Mouse (Mus musculus): Measurements from ENCODE around the gene Ceacam19. TPM values are rescaled to one million over a fixed set of nuclear protein-coding genes. Genes with fewer than 3 reads are reported as not detected.

The Ceacam19 gene
- total and polyA plus RNA-seq, 3 experiments = 0.05 TPM; not detected in 2

DNA sequence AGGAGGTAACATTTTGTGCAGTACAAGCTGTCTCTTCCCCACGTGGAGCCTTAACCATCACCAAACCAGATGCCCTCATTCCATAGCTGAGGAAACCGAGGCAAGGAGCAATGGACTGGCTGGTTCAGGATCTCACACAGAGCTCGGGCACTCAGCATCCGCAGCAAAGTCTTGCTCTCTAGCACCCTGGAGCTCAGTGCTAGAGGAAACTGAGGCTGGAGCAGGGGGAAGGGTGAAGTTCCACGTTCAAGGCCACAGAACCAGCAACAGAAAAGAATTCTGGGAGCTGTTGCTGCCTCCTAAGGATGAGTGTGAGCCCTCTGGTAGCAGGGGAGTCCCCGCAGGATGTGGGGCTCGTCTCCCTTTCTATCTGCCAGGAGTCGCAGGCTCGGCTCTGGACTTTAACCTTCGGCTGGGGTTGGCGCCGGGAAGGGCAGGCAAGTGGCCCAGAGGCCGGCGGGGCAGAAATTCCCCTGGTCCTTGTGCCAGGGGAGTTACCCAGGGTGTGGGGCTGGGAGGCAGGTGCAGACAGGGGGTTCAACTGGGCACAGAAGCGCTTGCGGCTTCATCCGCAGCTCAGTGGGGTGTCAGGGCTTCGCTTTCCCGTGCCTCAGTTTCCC, 44.8 kb downstream of the Ceacam19 start:
- Histone ChIP-seq H3K9me3 (replicated peaks) (no peaks in the 10 kb centered on the region), H3K36me3 (replicated peaks) (no peaks in the 10 kb centered on the region), H3K4me1 (ENCODE audit: insufficient read depth, low read depth, low read length) (no peaks in the 10 kb centered on the region), H3K4me3 (ENCODE audit: low read depth, low read length) (no peak overlapping the region), H3K27me3 (ENCODE audit: insufficient read depth, low read length) (peaks cover 14% of the 10 kb centered on the region; the same call in 1 of the 2 replicates)
- ATAC-seq (ENCODE audit: extremely low read depth, insufficient number of reproducible peaks, low FRiP score, poor library complexity, severe bottlenecking) = no peak
- TF ChIP-seq GATA2 (IDR thresholded peaks at IDR 0.05; ENCODE audit: borderline replicate concordance, low read depth, low read length) (no peak), POLR2AphosphoS5 (IDR thresholded peaks at IDR 0.05; ENCODE audit: insufficient replicate concordance, low read depth, low read length) (no peak), TAL1 (conservative IDR thresholded peaks at IDR 0.05; ENCODE audit: low read depth, low read length) (no peak)
- DNase-seq (ENCODE audit: low spot score) = no peak

DNA sequence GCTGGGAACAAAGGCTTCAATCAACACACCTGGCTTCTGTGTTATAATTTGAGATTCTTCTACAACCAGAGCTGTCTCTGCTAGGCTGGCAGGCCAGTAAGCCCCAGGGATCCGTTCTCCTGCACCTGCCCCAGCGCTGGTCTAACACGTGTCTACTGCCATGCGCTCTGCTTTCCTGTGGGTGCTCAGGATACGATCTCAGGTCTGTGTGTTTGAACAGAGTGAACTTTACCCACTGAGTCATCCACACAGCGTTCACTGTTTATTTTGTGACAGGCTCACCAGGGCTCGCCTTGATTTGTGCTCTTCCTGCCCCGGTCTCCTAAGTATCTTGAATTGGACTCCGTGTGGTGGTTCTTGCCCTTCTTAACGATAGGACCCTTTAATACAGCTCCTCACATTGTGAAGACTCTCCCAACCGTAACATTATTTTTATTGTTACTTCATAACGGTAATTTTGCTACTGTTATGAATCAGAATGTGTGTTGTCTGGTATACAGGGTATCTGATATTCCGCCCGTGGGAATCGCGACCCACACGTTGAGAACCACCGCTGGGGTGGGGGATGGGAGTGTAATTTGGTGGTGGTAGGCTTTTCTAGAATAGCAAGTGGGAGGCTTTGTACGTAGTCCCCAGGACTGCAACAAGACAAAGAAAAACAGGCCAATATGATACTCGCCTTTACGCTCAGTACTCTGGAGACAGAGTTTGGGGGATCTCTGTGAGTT, 45.9 kb downstream of the Ceacam19 start:
- ATAC-seq (ENCODE audit: extremely low read depth, insufficient number of reproducible peaks, low FRiP score, poor library complexity, severe bottlenecking) (no peak), DNase-seq (ENCODE audit: low spot score) (no peak)

DNA sequence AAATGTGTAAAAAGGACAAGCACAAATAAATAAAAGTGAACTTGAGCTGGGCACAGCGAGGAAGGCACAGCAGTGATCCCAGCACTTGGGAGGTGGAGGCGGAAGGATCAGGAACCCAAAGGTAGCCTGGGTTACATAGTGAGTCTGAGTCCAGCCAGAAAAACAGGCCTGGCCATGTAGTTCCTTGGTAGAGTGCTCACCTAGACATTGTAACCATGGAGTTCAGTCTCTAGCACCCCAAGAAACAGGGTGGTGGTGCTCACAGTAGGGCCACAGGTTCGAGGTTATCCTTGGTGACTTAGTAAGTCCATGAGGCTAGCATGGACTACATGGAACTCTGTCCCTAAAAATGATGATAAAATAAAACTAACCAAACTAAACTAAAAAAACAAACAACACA, 46.8 kb downstream of the Ceacam19 start:
- ATAC-seq (ENCODE audit: extremely low read depth, insufficient number of reproducible peaks, low FRiP score, poor library complexity, severe bottlenecking) = no peak

More for the DNA sequence above, 45.9 kb downstream of the Ceacam19 start:
- Histone ChIP-seq H3K4me3 (ENCODE audit: low read depth, low read length) (no peak overlapping the region), H3K27me3 (ENCODE audit: insufficient read depth, low read length) (peaks cover 11% of the 10 kb centered on the region; the same call in 1 of the 2 replicates), H3K9me3 (replicated peaks) (no peaks in the 10 kb centered on the region), H3K4me1 (ENCODE audit: insufficient read depth, low read depth, low read length) (no peaks in the 10 kb centered on the region), H3K36me3 (replicated peaks) (no peaks in the 10 kb centered on the region)
- TF ChIP-seq GATA1 (IDR thresholded peaks at IDR 0.05; ENCODE audit: borderline replicate concordance, low read length) = no peak
- TF ChIP-seq TAL1 (conservative IDR thresholded peaks at IDR 0.05; ENCODE audit: low read depth, low read length) = no peak
- TF ChIP-seq CTCF (IDR thresholded peaks at IDR 0.05; ENCODE audit: low read depth, low read length) = no peak
- TF ChIP-seq POLR2AphosphoS5 (IDR thresholded peaks at IDR 0.05; ENCODE audit: insufficient replicate concordance, low read depth, low read length) = no peak
- TF ChIP-seq GATA2 (IDR thresholded peaks at IDR 0.05; ENCODE audit: borderline replicate concordance, low read depth, low read length) = no peak

DNA sequence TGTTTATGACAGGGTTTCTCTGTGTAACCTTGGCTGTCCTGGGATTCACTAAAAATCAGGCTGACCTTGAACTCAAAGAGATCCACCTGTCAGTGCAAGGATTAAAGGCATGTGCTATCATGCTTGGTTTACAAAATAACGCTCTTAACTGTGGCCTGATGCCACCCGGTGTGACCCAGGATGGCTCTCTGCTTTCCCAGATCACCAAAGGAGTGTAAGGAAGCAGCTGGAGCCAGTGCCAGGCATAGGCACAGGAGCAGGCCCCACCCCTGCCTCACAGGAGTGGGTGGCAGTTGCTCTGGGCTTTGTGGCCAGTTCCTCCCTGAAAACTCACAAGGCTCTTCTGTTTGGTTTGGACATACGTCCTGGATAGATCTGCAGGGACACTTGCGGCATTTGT, 47.4 kb downstream of the Ceacam19 start:
- no peaks in the 10 kb centered on the region for H3K9me3 ChIP-seq (replicated peaks)
- no peak overlapping the region for H3K4me3 ChIP-seq (ENCODE audit: low read depth, low read length)
- peaks cover 11% of the 10 kb centered on the region; the same call in 1 of the 2 replicates for H3K27me3 ChIP-seq (ENCODE audit: insufficient read depth, low read length)
- DNase-seq (ENCODE audit: low spot score) (no peak), ATAC-seq (ENCODE audit: extremely low read depth, insufficient number of reproducible peaks, low FRiP score, poor library complexity, severe bottlenecking) (no peak)
- H3K4me1 ChIP-seq (ENCODE audit: insufficient read depth, low read depth, low read length) = no peaks in the 10 kb centered on the region
- TF ChIP-seq CTCF (IDR thresholded peaks at IDR 0.05; ENCODE audit: low read depth, low read length) (no peak), GATA2 (IDR thresholded peaks at IDR 0.05; ENCODE audit: borderline replicate concordance, low read depth, low read length) (no peak), POLR2AphosphoS5 (IDR thresholded peaks at IDR 0.05; ENCODE audit: insufficient replicate concordance, low read depth, low read length) (no peak), GATA1 (IDR thresholded peaks at IDR 0.05; ENCODE audit: borderline replicate concordance, low read length) (no peak), TAL1 (conservative IDR thresholded peaks at IDR 0.05; ENCODE audit: low read depth, low read length) (no peak)
- no peaks in the 10 kb centered on the region for H3K36me3 ChIP-seq (replicated peaks)

More for the DNA sequence above, 46.8 kb downstream of the Ceacam19 start:
- Histone ChIP-seq H3K4me1 (ENCODE audit: insufficient read depth, low read depth, low read length) (no peaks in the 10 kb centered on the region), H3K4me3 (ENCODE audit: low read depth, low read length) (no peak overlapping the region), H3K27me3 (ENCODE audit: insufficient read depth, low read length) (peaks cover 11% of the 10 kb centered on the region; the same call in 1 of the 2 replicates), H3K9me3 (replicated peaks) (no peaks in the 10 kb centered on the region), H3K36me3 (replicated peaks) (no peaks in the 10 kb centered on the region)
- DNase-seq (ENCODE audit: low spot score) = no peak
- TF ChIP-seq CTCF (IDR thresholded peaks at IDR 0.05; ENCODE audit: low read depth, low read length) (no peak), GATA1 (IDR thresholded peaks at IDR 0.05; ENCODE audit: borderline replicate concordance, low read length) (no peak), TAL1 (conservative IDR thresholded peaks at IDR 0.05; ENCODE audit: low read depth, low read length) (no peak), GATA2 (IDR thresholded peaks at IDR 0.05; ENCODE audit: borderline replicate concordance, low read depth, low read length) (no peak), POLR2AphosphoS5 (IDR thresholded peaks at IDR 0.05; ENCODE audit: insufficient replicate concordance, low read depth, low read length) (no peak)

DNA sequence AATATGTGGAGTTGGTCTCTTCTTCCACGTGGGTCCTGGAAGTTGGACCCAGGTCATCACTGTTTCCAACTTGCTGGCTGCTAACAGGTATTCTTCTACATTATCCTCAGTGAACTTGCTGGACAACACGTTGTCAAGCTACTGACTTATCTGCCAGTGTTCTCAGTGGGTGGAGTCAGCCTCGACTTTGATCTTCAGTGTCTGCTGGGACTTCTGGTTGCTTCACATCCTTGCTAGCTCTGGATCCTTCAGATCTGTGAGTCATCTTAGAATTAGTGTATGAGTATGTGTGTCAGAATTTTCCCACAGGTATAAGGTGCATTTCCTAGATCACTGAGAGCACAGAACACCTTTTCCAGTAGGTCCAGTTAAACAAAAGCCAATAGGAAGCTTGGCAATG, 50.9 kb downstream of the Ceacam19 start:
- DNase-seq (ENCODE audit: low spot score) = no peak
- H3K36me3 ChIP-seq (replicated peaks) = no peaks in the 10 kb centered on the region
- H3K27me3 ChIP-seq (ENCODE audit: insufficient read depth, low read length) = peaks cover 7% of the 10 kb centered on the region; the same call in 1 of the 2 replicates
- H3K4me3 ChIP-seq (ENCODE audit: low read depth, low read length) = no peak overlapping the region
- no peaks in the 10 kb centered on the region for H3K9me3 ChIP-seq (replicated peaks)
- no peak for ATAC-seq (ENCODE audit: extremely low read depth, insufficient number of reproducible peaks, low FRiP score, poor library complexity, severe bottlenecking)
- TF ChIP-seq TAL1 (conservative IDR thresholded peaks at IDR 0.05; ENCODE audit: low read depth, low read length) (no peak), GATA1 (IDR thresholded peaks at IDR 0.05; ENCODE audit: borderline replicate concordance, low read length) (no peak), CTCF (IDR thresholded peaks at IDR 0.05; ENCODE audit: low read depth, low read length) (no peak), GATA2 (IDR thresholded peaks at IDR 0.05; ENCODE audit: borderline replicate concordance, low read depth, low read length) (no peak)
- no peaks in the 10 kb centered on the region for H3K4me1 ChIP-seq (ENCODE audit: insufficient read depth, low read depth, low read length)

DNA sequence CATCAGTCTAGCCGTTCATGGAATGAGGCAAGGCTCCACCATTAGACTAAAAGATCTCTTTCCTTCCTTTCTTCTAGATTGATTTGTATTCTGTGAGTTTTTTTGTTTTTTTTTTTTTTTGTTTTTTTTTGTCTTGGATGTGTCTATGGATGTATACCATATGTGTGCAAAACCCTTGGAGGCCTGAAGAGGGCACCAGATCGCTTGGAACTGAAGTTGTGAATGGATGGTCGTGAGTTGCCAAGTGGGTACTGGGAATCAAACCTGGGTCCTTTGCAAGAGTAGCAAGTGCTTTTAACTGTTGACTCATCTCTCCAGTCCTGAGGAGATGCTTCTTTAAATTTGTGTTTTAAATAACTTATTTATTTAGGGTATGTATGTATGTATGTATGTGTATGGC, 53.7 kb downstream of the Ceacam19 start:
- Histone ChIP-seq H3K36me3 (replicated peaks) (no peaks in the 10 kb centered on the region), H3K4me3 (ENCODE audit: low read depth, low read length) (no peak overlapping the region), H3K27me3 (ENCODE audit: insufficient read depth, low read length) (peaks cover 13% of the 10 kb centered on the region), H3K9me3 (replicated peaks) (no peaks in the 10 kb centered on the region), H3K4me1 (ENCODE audit: insufficient read depth, low read depth, low read length) (peaks cover 7% of the 10 kb centered on the region)
- no peak for DNase-seq (ENCODE audit: low spot score)
- ATAC-seq (ENCODE audit: extremely low read depth, insufficient number of reproducible peaks, low FRiP score, poor library complexity, severe bottlenecking) = no peak
- TF ChIP-seq TAL1 (conservative IDR thresholded peaks at IDR 0.05; ENCODE audit: low read depth, low read length) (no peak), CTCF (IDR thresholded peaks at IDR 0.05; ENCODE audit: low read depth, low read length) (no peak), GATA1 (IDR thresholded peaks at IDR 0.05; ENCODE audit: borderline replicate concordance, low read length) (no peak), POLR2AphosphoS5 (IDR thresholded peaks at IDR 0.05; ENCODE audit: insufficient replicate concordance, low read depth, low read length) (no peak), GATA2 (IDR thresholded peaks at IDR 0.05; ENCODE audit: borderline replicate concordance, low read depth, low read length) (no peak)
